Mouse (Mus musculus): ENCODE measurements at regions not wholly inside any gene's neighbourhood (a gene's known extent, or its start where the extent isn't known, plus 50 kb on each side); places are given as distances from the start of the nearest gene placed in this dataset.

DNA sequence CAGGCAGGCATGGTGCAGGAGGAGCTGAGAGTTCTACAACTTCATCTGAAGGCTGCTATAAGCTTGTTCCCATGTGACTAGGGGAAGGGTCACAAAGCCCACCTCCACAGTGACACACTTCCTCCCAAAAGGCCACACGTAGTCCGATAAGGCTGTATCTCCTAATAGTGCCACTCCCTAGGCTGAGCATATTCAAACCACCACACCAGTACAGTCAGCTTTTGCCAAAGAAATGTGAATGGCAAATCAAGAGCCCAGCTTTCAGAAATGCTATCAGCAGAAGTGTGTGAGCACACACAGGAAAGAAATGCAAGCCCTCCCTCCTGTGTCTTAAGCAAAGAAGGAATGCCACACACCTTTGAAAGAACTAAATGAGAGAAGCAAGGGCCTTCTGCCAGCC, 80.4 kb upstream of the Ankrd28 start:
- Histone ChIP-seq H3K4me1 (ENCODE audit: control insufficient read depth, insufficient read depth, low read length) (no peaks in the 10 kb centered on the region), H3K4me3 (ENCODE audit: insufficient read depth, low read depth, low read length) (no peak overlapping the region), H3K27ac (ENCODE audit: insufficient read depth, low read depth, low read length) (no peak overlapping the region)
- WGBS, result 91% methylated on average over 2 of the region's 2 CpGs
- TF ChIP-seq CTCF (IDR thresholded peaks at IDR 0.05; ENCODE audit: insufficient read depth, low read depth, low read length) (no peak), POLR2A (IDR thresholded peaks at IDR 0.05; ENCODE audit: insufficient read depth, low read depth, low read length) (no peak)

DNA sequence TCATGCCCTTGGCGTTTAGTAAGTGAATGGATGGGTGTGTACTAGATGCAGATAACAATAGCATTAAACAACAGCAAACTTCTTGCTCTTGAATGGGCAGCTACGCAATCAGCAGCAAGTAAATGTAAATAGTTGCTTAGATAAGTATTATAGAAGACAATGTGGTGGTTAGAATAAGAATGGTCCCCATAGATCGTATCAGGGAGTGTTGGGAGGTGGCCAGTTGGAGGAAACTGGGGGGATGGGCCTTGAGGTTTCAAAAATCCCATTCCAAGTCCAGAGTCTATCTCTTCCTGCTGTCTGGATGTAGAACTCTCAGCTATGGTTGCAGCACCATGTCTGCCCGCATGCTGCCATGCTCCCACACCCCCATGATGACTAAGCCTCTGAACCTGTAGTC, 88.0 kb upstream of the Ankrd28 start:
- H3K4me1 ChIP-seq (ENCODE audit: control insufficient read depth, insufficient read depth, low read length), result no peaks in the 10 kb centered on the region
- TF ChIP-seq CTCF (IDR thresholded peaks at IDR 0.05; ENCODE audit: insufficient read depth, low read depth, low read length) (no peak), POLR2A (IDR thresholded peaks at IDR 0.05; ENCODE audit: insufficient read depth, low read depth, low read length) (no peak)
- 63% methylated on average over 4 of the region's 4 CpGs for WGBS
- H3K27ac ChIP-seq (ENCODE audit: insufficient read depth, low read depth, low read length), result no peak overlapping the region
- no peak overlapping the region for H3K4me3 ChIP-seq (ENCODE audit: insufficient read depth, low read depth, low read length)

DNA sequence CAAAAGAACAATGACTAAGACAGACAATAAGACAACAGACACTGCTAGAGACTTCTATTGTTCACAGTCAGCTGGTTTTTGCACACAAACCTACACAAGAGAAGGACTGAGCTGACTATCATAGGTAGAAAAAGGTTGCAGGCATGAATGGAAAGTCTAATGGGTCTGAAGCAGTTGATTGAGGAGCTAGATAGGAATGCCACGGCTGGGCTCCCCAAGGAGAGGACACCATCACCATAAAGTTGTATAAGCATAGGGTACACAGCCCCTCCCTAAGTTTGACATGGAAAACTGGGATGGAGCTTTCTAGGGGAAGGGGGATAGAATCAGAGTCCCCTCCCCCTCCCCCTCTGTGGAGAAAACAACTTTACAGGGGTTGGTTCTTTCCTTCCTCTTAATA, 88.5 kb upstream of the Ankrd28 start:
- Histone ChIP-seq H3K4me1 (ENCODE audit: control insufficient read depth, insufficient read depth, low read length) (no peaks in the 10 kb centered on the region), H3K4me3 (ENCODE audit: insufficient read depth, low read depth, low read length) (no peak overlapping the region), H3K27ac (ENCODE audit: insufficient read depth, low read depth, low read length) (no peak overlapping the region)
- 93% methylated on average over 1 of the region's 1 CpGs for WGBS
- TF ChIP-seq CTCF (IDR thresholded peaks at IDR 0.05; ENCODE audit: insufficient read depth, low read depth, low read length), result no peak
- no peak for TF ChIP-seq POLR2A (IDR thresholded peaks at IDR 0.05; ENCODE audit: insufficient read depth, low read depth, low read length)

DNA sequence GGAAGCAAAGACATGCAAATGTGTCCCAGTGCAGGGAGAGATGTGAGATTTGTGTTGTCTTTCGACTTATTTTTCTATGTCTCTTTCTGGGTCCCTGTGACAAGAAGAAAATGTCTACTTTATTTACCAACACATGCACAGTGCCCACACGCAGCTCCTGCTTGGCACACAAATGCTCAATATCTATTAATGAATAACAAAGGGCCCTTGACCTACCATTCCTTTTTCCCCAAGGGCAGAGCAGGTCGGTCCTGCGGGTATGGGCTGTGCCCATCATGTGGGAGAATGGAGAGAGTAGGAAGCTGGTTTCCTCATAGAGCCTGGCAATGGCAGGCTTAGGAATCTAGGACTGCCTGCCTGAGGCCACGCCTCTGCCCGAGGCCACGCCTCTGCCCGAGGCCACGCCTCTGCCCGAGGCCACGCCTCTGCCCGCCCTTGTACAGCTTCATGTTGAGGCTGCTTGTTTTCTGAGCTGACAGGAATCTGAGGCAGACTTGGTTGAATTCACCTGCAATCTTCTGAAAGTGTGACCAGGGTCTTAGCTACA, 98.8 kb upstream of the Ankrd28 start:
- Histone ChIP-seq H3K4me3 (ENCODE audit: insufficient read depth, low read depth, low read length) (no peak overlapping the region), H3K4me1 (ENCODE audit: control insufficient read depth, insufficient read depth, low read length) (peaks cover 4% of the 10 kb centered on the region), H3K27ac (ENCODE audit: insufficient read depth, low read depth, low read length) (no peak overlapping the region)
- no peak for TF ChIP-seq CTCF (IDR thresholded peaks at IDR 0.05; ENCODE audit: insufficient read depth, low read depth, low read length)
- no peak for TF ChIP-seq POLR2A (IDR thresholded peaks at IDR 0.05; ENCODE audit: insufficient read depth, low read depth, low read length)
- WGBS, result 65% methylated on average over 12 of the region's 12 CpGs

DNA sequence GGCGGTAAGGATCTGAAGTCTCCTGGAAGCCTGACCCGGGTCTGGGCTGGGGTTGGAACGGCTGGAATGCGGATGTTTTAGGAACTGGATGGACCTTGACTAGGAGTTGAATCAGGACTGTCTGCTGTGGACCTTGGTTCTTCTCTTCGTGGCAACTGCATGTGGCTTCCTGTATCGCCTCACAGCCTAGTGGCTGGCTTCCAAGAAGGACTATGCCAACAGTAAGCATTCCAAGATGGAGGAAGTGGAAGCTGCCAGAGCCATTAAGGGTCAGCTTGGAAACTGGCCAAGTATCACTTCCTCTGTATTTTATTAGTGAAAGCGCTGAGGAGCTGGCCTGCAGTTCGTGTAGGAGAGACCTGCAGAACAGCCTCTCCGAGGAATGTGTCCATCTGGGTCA, 98.4 kb upstream of the Galnt15 start:
- 68% methylated on average over 9 of the region's 9 CpGs for WGBS
- Histone ChIP-seq H3K27ac (ENCODE audit: insufficient read depth, low read depth, low read length) (no peak overlapping the region), H3K4me3 (ENCODE audit: insufficient read depth, low read depth, low read length) (no peak overlapping the region), H3K4me1 (ENCODE audit: control insufficient read depth, insufficient read depth, low read length) (peaks cover 7% of the 10 kb centered on the region)
- no peak for TF ChIP-seq POLR2A (IDR thresholded peaks at IDR 0.05; ENCODE audit: insufficient read depth, low read depth, low read length)
- no peak for TF ChIP-seq CTCF (IDR thresholded peaks at IDR 0.05; ENCODE audit: insufficient read depth, low read depth, low read length)

DNA sequence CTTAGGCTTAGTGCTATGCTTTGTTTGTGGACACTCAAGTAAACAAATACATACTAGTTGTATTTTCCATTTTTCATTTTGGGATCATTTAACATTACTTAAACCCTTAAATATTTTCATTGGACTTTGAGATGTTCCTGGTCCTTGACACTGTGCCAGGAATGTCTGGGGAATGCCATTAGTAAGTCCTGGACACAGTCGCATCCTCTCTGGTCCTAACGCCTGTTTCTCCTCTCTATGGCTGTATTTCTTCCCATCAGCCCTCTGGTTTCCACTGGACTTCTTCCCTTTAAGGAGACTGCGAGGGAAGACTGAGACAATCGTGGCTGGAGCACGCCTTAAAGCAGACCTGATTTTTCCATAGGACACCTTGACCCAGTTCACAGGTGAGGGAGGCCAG, 96.8 kb upstream of the Galnt15 start:
- Histone ChIP-seq H3K4me3 (ENCODE audit: insufficient read depth, low read depth, low read length) (no peak overlapping the region), H3K4me1 (ENCODE audit: control insufficient read depth, insufficient read depth, low read length) (peaks cover 7% of the 10 kb centered on the region), H3K27ac (ENCODE audit: insufficient read depth, low read depth, low read length) (no peak overlapping the region)
- WGBS, result 90% methylated on average over 5 of the region's 5 CpGs
- TF ChIP-seq CTCF (IDR thresholded peaks at IDR 0.05; ENCODE audit: insufficient read depth, low read depth, low read length) (no peak), POLR2A (IDR thresholded peaks at IDR 0.05; ENCODE audit: insufficient read depth, low read depth, low read length) (no peak)

DNA sequence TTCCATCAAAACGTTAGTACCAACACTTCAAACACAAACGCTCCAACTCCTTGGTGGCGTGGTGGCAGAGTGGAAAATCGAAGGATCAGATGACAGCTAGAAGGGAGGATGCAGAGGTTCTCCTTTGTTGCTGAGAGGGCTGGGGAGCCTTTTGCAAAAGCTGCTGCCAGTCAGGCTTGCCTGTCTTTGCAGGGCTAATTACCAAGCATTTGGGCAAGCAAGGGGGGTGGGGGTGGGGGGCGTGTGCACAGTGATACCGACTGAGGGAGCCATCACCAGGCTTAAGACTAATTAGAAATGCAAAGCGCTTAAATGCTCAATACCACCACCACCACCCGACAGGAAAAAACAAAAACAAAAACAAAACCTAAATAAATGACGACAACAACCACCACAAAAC, 95.3 kb upstream of the Galnt15 start:
- TF ChIP-seq POLR2A (IDR thresholded peaks at IDR 0.05; ENCODE audit: insufficient read depth, low read depth, low read length) (no peak), CTCF (IDR thresholded peaks at IDR 0.05; ENCODE audit: insufficient read depth, low read depth, low read length) (no peak)
- Histone ChIP-seq H3K4me1 (ENCODE audit: control insufficient read depth, insufficient read depth, low read length) (peaks cover 7% of the 10 kb centered on the region), H3K27ac (ENCODE audit: insufficient read depth, low read depth, low read length) (peak overlapping the region; percentile 83; the same call in 1 of the 2 replicates), H3K4me3 (ENCODE audit: insufficient read depth, low read depth, low read length) (peak overlapping the region; percentile 54; the same call in 1 of the 2 replicates)
- WGBS, result 8% methylated on average over 9 of the region's 9 CpGs

DNA sequence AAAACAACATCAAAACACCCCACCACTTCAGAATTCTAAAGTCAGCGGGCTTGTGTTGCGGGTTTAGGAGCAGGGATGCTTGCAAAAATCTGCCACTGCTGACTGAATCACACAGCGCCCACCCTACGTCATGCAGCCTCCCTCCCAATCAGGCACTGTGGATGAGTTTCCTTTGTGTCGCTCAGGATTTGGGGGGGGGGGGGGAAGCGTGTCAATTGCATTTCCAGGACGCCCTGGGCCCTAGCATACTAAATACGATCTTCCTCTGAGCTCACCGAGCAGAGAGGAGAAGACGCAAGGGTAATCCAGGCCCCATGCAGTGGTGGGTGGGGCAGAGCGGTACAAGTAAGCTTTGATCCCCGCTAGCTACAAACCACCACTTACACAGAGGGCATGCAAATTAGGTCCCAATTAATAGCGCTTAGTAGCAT, 94.9 kb upstream of the Galnt15 start:
- peaks cover 7% of the 10 kb centered on the region for H3K4me1 ChIP-seq (ENCODE audit: control insufficient read depth, insufficient read depth, low read length)
- H3K4me3 ChIP-seq (ENCODE audit: insufficient read depth, low read depth, low read length), result peak overlapping the region; percentile 54
- TF ChIP-seq POLR2A (IDR thresholded peaks at IDR 0.05; ENCODE audit: insufficient read depth, low read depth, low read length) (no peak), CTCF (IDR thresholded peaks at IDR 0.05; ENCODE audit: insufficient read depth, low read depth, low read length) (no peak)
- 3% methylated on average over 13 of the region's 13 CpGs for WGBS
- peak overlapping the region; percentile 83 for H3K27ac ChIP-seq (ENCODE audit: insufficient read depth, low read depth, low read length)

DNA sequence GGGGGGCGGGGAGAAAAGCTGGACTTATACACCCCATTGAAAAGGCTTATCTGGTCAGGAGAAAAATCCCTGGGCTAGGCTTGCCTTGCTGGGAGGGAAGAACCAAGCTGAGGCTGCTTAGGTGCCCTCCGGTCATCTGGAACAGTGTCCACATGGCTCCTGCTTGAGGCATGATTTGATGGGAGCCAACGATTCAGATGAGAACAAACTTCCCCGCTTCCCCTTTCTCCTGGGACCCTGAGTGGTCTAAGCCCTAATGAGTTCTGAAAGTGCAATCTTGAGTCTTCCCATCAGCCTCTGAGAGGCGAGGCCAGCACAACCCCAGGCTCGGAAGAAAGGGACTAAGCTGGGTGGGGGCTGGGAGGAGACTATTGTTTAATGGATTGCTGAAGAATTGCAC, 94.5 kb upstream of the Galnt15 start:
- H3K4me1 ChIP-seq (ENCODE audit: control insufficient read depth, insufficient read depth, low read length), result peaks cover 7% of the 10 kb centered on the region
- peak overlapping the region; percentile 41 for H3K4me3 ChIP-seq (ENCODE audit: insufficient read depth, low read depth, low read length)
- H3K27ac ChIP-seq (ENCODE audit: insufficient read depth, low read depth, low read length), result peak overlapping the region; percentile 59
- WGBS, result 8% methylated on average over 5 of the region's 6 CpGs
- TF ChIP-seq CTCF (IDR thresholded peaks at IDR 0.05; ENCODE audit: insufficient read depth, low read depth, low read length) (no peak), POLR2A (IDR thresholded peaks at IDR 0.05; ENCODE audit: insufficient read depth, low read depth, low read length) (no peak)

DNA sequence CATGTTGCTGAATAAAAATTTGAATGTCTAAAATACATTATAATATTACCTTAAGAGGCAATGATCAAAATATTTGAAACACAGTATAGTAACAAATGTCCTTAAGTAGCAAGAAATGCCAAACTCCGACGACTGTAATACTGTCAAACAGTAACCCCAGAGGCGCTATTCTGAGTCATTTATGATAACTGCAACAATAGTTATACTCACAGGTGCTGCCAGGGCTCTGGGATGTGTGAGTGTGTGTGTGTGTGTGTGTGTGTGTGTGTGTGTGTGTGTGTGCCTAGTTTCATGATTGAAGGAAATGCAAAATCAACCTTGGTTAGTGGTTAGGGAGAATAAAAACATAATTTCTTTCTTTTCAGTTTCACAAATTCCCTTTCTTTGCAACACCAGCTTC, 94.0 kb upstream of the Galnt15 start:
- peaks cover 7% of the 10 kb centered on the region for H3K4me1 ChIP-seq (ENCODE audit: control insufficient read depth, insufficient read depth, low read length)
- no peak overlapping the region for H3K27ac ChIP-seq (ENCODE audit: insufficient read depth, low read depth, low read length)
- 21% methylated on average over 3 of the region's 3 CpGs for WGBS
- H3K4me3 ChIP-seq (ENCODE audit: insufficient read depth, low read depth, low read length), result no peak overlapping the region
- TF ChIP-seq POLR2A (IDR thresholded peaks at IDR 0.05; ENCODE audit: insufficient read depth, low read depth, low read length) (no peak), CTCF (IDR thresholded peaks at IDR 0.05; ENCODE audit: insufficient read depth, low read depth, low read length) (no peak)
